Mouse (Mus musculus): ENCODE results near the gene Otub2. TPM values are rescaled to one million over a fixed set of nuclear protein-coding genes. Genes with fewer than 3 reads are reported as not detected.

Gene Otub2
- polyA plus RNA-seq, 1 experiment from 2014 or later = 5.6 TPM

DNA sequence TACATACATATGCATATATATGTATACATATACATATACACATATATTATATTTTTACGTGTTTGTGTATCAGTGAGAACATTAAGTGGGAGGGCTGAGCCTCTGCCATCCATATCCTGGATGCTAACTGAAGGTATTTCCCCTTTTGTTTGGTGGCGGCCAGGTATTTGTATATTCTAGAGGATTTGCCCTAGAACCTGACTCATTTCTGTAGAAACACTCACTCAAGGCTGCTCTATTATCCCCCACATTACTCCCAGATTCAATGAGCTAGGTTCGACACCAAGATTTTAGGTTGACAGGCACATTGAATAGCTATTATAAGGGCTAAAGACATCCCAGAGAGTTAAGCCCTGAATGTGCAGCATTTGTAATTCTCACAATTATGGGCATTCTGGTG lies 56.6 kb downstream of the Otub2 start:
- no peak for TF ChIP-seq CTCF (IDR thresholded peaks at IDR 0.05; ENCODE audit: low read depth)

DNA sequence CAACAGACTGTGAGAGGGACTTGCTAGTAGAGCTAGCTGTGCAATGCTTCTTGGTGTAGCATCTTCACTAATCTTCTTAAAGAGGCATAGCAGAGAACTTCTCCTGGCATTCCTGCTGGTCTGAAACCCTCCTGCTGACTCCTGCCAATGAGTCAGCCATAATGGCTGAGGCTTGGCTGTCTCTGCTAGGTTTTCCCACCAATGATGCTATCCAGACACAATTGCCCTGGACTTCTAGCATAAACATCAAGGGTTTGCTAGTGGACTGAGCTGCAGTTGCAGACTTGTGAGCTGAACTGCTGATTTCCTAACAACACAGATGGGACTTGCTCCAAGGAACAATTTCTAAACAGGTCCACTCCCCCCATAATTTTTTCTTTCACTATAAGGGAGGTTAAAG lies 64.9 kb downstream of the Otub2 start:
- H3K27me3 ChIP-seq (ENCODE audit: insufficient read depth, low read length) = no peaks in the 10 kb centered on the region
- no peaks in the 10 kb centered on the region for H3K36me3 ChIP-seq (ENCODE audit: insufficient read depth, low read length)
- no peak overlapping the region for H3K27ac ChIP-seq
- ATAC-seq (replicated peaks; ENCODE audit: low FRiP score, low read depth) (no peak), DNase-seq (ENCODE audit: low spot score) (no peak)
- H3K4me1 ChIP-seq (replicated peaks; ENCODE audit: insufficient read depth, low read length) = no peaks in the 10 kb centered on the region
- no peaks in the 10 kb centered on the region for H3K9me3 ChIP-seq (replicated peaks; ENCODE audit: low read length)
- H3K4me3 ChIP-seq (replicated peaks; ENCODE audit: low read depth, low read length) = no peak overlapping the region
- H3K4me2 ChIP-seq (ENCODE audit: low read length) = no peak overlapping the region
- no peak overlapping the region for H3K9ac ChIP-seq (ENCODE audit: low read depth, low read length)
- no peak for TF ChIP-seq CTCF (IDR thresholded peaks at IDR 0.05; ENCODE audit: low read depth)

More for the DNA sequence above, 56.6 kb downstream of the Otub2 start:
- Histone ChIP-seq H3K4me1 (replicated peaks; ENCODE audit: insufficient read depth, low read length) (no peaks in the 10 kb centered on the region), H3K27ac (no peak overlapping the region), H3K4me2 (ENCODE audit: low read length) (no peak overlapping the region), H3K9me3 (replicated peaks; ENCODE audit: low read length) (no peaks in the 10 kb centered on the region), H3K4me3 (replicated peaks; ENCODE audit: low read depth, low read length) (no peak overlapping the region), H3K36me3 (ENCODE audit: insufficient read depth, low read length) (no peaks in the 10 kb centered on the region), H3K9ac (ENCODE audit: low read depth, low read length) (no peak overlapping the region), H3K27me3 (ENCODE audit: insufficient read depth, low read length) (no peaks in the 10 kb centered on the region)
- DNase-seq (ENCODE audit: low spot score) (no peak), ATAC-seq (replicated peaks; ENCODE audit: low FRiP score, low read depth) (no peak)
- WGBS = 85% methylated on average over 3 of the region's 3 CpGs

Other genes with a start within 250 kb of the Otub2 start
- 0.42 and 0.70 TPM in 2 replicates for gene Prima1, start 146.5 kb upstream of the Otub2 start, polyA plus RNA-seq (2015; fragmentation: Nextera tagmentation; extraction: Ambion mirVana)
- not detected in 2 replicates for gene Fam181a, start 77.7 kb upstream of the Otub2 start, polyA plus RNA-seq (2015; fragmentation: Nextera tagmentation; extraction: Ambion mirVana)
- gene Asb2, start 32.7 kb upstream of the Otub2 start, polyA plus RNA-seq (2015; fragmentation: Nextera tagmentation; extraction: Ambion mirVana) = 1.3 and 1.8 TPM in 2 replicates
- gene 9330161L09Rik, start 19.1 kb downstream of the Otub2 start, polyA plus RNA-seq (2015; fragmentation: Nextera tagmentation; extraction: Ambion mirVana) = 0.34 and 0.41 TPM in 2 replicates
- gene Ddx24, start 37.1 kb downstream of the Otub2 start, polyA plus RNA-seq (2015; fragmentation: Nextera tagmentation; extraction: Ambion mirVana) = 115 and 120 TPM in 2 replicates
- gene Ifi27, start 45.5 kb downstream of the Otub2 start, polyA plus RNA-seq (2015; fragmentation: Nextera tagmentation; extraction: Ambion mirVana) = 34.1 and 37.5 TPM in 2 replicates
- gene Ifi27l2a, start 55.0 kb downstream of the Otub2 start, polyA plus RNA-seq (2015; fragmentation: Nextera tagmentation; extraction: Ambion mirVana) = 126 and 205 TPM in 2 replicates
- not detected in 2 replicates for gene Ifi27l2b, start 68.5 kb downstream of the Otub2 start, polyA plus RNA-seq (2015; fragmentation: Nextera tagmentation; extraction: Ambion mirVana)
- 1.6 and 1.8 TPM in 2 replicates for gene Ppp4r4, start 143.6 kb downstream of the Otub2 start, polyA plus RNA-seq (2015; fragmentation: Nextera tagmentation; extraction: Ambion mirVana)
- 9.7 and 9.8 TPM in 2 replicates for gene Serpina10, start 242.8 kb downstream of the Otub2 start, polyA plus RNA-seq (2015; fragmentation: Nextera tagmentation; extraction: Ambion mirVana)

Data from kidney, postnatal 0 days (tissue).